Mouse (Mus musculus) brain, embryonic 14.5 days (tissue): ENCODE data around the gene 6030452D12Rik.

Experiments used
- CTCF ChIP-seq: fragments of 200-500 bp; IDR thresholded peaks from 2 replicates; pipeline ENCODE4 v1.5.1; 2012; ENCODE audit warnings: inconsistent platforms, mild to moderate bottlenecking, moderate library complexity, borderline replicate concordance; ENCODE audit not compliant: insufficient read depth, insufficient read length; ENCODE audit errors: extremely low read depth
- POLR2A ChIP-seq: fragments of 200-500 bp; IDR thresholded peaks from 2 replicates; pipeline ENCODE4 v1.6.1; 2012; ENCODE audit warnings: mild to moderate bottlenecking, inconsistent platforms, borderline replicate concordance; ENCODE audit not compliant: poor library complexity, insufficient read depth, insufficient read length, severe bottlenecking; ENCODE audit errors: extremely low read depth

GRCm38 (mm10) chr8:106520578-106520977 lies 20.3 kb downstream of the 6030452D12Rik start:
- TF ChIP-seq CTCF (no peak), POLR2A (no peak)
